Mouse (Mus musculus): ENCODE results near the gene Prkci. TPM values are rescaled to one million over a fixed set of nuclear protein-coding genes. Genes with fewer than 3 reads are reported as not detected.

Prkci gene
- total RNA-seq, 4 experiments from 2014 or later = 9.5 to 11.9 (median 10.7) TPM

Small RNA genes within 50 kb of the gene (microRNA-seq; reads per million reads assigned to microRNA genes)
- gene Mir7008 = not detected

Other genes with a start within 250 kb of the Prkci start
- not detected for gene Samd7, start 249.5 kb upstream of the Prkci start, total RNA-seq (2022)
- gene Sec62, start 202.9 kb upstream of the Prkci start, total RNA-seq (2022) = 10 to 100 TPM; 36.4 to 41.1 (median 38.2) TPM
- gene Gpr160, start 139.8 kb upstream of the Prkci start, total RNA-seq (2022) = 1 to 10 TPM; 1.4 to 2.5 (median 2.0) TPM
- gene Phc3, start 26.3 kb upstream of the Prkci start, total RNA-seq (2022) = 10 to 100 TPM; 15.4 to 19.3 (median 17.6) TPM
- gene Skil, start 99.3 kb downstream of the Prkci start, total RNA-seq (2022) = 10 to 100 TPM; 11.4 to 18.7 (median 14.9) TPM
- gene Cldn11, start 154.2 kb downstream of the Prkci start, total RNA-seq (2022) = under 1 TPM; 0.37 to 0.47 (median 0.42) TPM

Data from heart, adult 8-10 months (tissue).